Mouse (Mus musculus) natural killer cell, adult 2 months (primary cell): ENCODE results near the gene Vmn2r42.
"Not testable (repeated sequence)": the region's sequence is repeated elsewhere in the genome, so short reads cannot be mapped to it uniquely, and the experiment has no call there.

Experiments used
- DNase-seq, 2 experiments: peaks; one replicate each; pipeline ENCODE4 v3.0.0; 2022; ENCODE audit warnings: low spot score in 2 of 2

Vmn2r42 gene

GRCm38 (mm10) chr7:8200220-8200619, at the start of gene Vmn2r42:
Gene Vmn2r42, minus strand, starts transcription at chr7:8200320.
- DNase-seq: not testable (repeated sequence)

GRCm38 (mm10) chr7:8161554-8161953, 38.6 kb downstream of the Vmn2r42 start, which contains the start of gene Vmn2r41:
Gene Vmn2r41, minus strand, starts transcription at chr7:8161654.
- not testable (repeated sequence) for DNase-seq
